Mouse (Mus musculus) midbrain, embryonic 13.5 days (tissue): ENCODE measurements around the gene Arrdc1. TPM values are rescaled to one million over a fixed set of nuclear protein-coding genes. Genes with fewer than 3 reads are reported as not detected.
"Not testable (repeated sequence)": the region's sequence is repeated elsewhere in the genome, so short reads cannot be mapped to it uniquely, and the experiment has no call there.

ENCODE experiments used
- ATAC-seq: fragments of 200-750 bp; cut with Nextera tagmentation; 2 replicates; pipeline ENCODE4 v1.8.0; 2017; ENCODE audit warnings: mild to moderate bottlenecking, moderate TSS enrichment, moderate library complexity
- H3K27ac ChIP-seq: fragments of 300-500 bp; sonication (generic); 2 replicates; pipeline ENCODE4 v1.5.1; 2015; ENCODE audit warnings: inconsistent platforms, mild to moderate bottlenecking, moderate library complexity
- H3K27me3 ChIP-seq: fragments of 300-500 bp; sonication (generic); 2 replicates; pipeline ENCODE4 v1.6.1; 2015; ENCODE audit warnings: mild to moderate bottlenecking, inconsistent platforms
- H3K36me3 ChIP-seq: fragments of 300-500 bp; sonication (generic); 2 replicates; pipeline ENCODE4 v1.6.1; 2015; ENCODE audit warnings: mild to moderate bottlenecking, inconsistent platforms
- H3K4me1 ChIP-seq: fragments of 300-500 bp; sonication (generic); replicated peaks from 2 replicates; pipeline ENCODE4 v1.6.1; 2015; ENCODE audit warnings: inconsistent platforms
- H3K4me2 ChIP-seq: fragments of 300-500 bp; sonication (generic); replicated peaks from 2 replicates; pipeline ENCODE4 v1.6.1; 2015; ENCODE audit warnings: moderate library complexity, mild to moderate bottlenecking, inconsistent platforms
- H3K4me3 ChIP-seq: fragments of 300-500 bp; sonication (generic); replicated peaks from 2 replicates; pipeline ENCODE4 v1.5.1; 2015; ENCODE audit warnings: mild to moderate bottlenecking, inconsistent platforms
- H3K9ac ChIP-seq: fragments of 300-500 bp; sonication (generic); replicated peaks from 2 replicates; pipeline ENCODE4 v1.6.1; 2015; ENCODE audit warnings: mild to moderate bottlenecking, inconsistent platforms
- H3K9me3 ChIP-seq: fragments of 300-500 bp; sonication (generic); 2 replicates; pipeline ENCODE4 v1.6.1; 2016; ENCODE audit warnings: mild to moderate bottlenecking, inconsistent platforms
- WGBS: fragments of 180-500 bp; shearing (Covaris S2); methylation state at CpG from one replicate; pipeline ENCODE4 v1.1.7; 2015; 5-methylcytosine and 5-hydroxymethylcytosine counted together
- polyA plus RNA-seq: library from polyadenylated mRNA; unstranded; fragments of >200 nt; fragmentation: Nextera tagmentation; extraction: Ambion mirVana; gene quantifications from 2 replicates; pipeline ENCODE4 v1.2.1, GENCODE M21; 2015

The Arrdc1 gene
- polyA plus RNA-seq, 1 experiment from 2014 or later: 19.7 TPM

DNA sequence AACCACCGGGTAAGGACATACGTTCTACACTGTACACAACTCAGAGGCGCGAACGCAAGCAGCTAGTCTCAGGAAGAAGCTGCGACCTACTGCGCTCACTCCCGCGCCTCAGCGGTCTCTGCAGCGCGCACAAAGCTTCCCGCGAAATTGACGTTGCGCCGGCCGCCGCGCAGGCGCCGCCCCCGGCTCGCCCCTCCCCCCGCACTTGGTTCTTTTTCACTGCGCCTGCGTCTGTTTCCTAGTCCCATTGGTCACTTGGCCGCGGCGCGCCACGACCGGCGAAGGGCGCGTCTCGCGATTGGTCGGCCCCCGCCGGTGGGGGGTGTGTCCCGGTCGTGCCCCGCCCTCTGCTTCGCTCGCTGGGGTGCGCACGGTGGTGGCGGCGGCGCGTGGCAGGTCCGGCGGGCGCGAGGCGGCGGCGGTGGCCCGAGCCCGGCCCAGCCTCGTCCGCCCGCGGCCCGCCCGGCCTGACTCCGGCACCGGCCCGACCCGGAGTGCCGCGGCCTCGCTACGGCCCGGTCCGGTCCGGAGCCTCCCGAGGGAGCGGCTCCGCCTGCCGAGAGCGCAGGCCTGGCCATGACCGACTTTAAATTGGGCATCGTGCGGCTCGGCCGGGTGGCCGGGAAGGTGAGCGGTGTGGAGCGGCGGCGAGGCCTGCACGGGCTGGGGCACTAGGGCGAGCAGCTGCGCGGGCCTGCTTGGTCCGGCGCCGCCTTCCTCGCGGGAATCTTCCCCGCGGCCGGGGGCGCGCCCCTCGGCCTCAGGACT lies 14.6 kb upstream of the Arrdc1 start, which contains the start of gene Zmynd19:
Gene Zmynd19 (plus strand): TSS at position 372 of the 768 bp plus-strand sequence.
- WGBS: under 1% methylated on average over 74 of the region's 108 CpGs
- ATAC-seq: peak; percentile 97
- Histone ChIP-seq H3K4me2 (peak within 1 kb of the TSS; percentile 95), H3K9me3 (no peaks in the 10 kb centered on the region), H3K36me3 (peaks cover 29% of the 10 kb centered on the region), H3K27ac (peak within 1 kb of the TSS; percentile 74), H3K9ac (peak within 1 kb of the TSS; percentile 97), H3K4me1 (peaks cover 20% of the 10 kb centered on the region), H3K4me3 (peak within 1 kb of the TSS; percentile 84), H3K27me3 (peaks cover 3% of the 10 kb centered on the region; the same call in 1 of the 2 replicates)

DNA sequence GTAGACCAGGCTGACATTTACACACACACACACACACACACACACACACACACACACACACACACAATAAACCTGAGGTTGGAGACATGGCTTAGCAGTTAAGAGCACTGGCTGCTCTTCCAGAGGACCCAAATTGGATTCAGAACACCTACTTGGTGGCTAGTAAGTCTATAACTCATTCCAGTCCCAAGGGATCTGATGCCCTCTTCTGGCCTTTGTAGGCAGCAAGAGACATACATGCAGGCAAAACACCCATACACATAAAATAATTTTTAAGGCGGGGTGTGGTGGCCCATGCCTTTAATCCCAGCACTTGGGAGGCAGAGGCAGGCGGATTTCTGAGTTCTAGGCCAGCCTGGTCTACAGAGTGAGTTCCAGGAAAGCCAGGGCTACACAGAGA lies 9.3 kb upstream of the Arrdc1 start:
- H3K36me3 ChIP-seq, H3K27ac ChIP-seq, H3K9ac ChIP-seq, H3K4me3 ChIP-seq, H3K9me3 ChIP-seq, ATAC-seq, H3K4me2 ChIP-seq, H3K27me3 ChIP-seq, H3K4me1 ChIP-seq: not testable (repeated sequence)
- WGBS: 48% methylated on average over 2 of the region's 2 CpGs

DNA sequence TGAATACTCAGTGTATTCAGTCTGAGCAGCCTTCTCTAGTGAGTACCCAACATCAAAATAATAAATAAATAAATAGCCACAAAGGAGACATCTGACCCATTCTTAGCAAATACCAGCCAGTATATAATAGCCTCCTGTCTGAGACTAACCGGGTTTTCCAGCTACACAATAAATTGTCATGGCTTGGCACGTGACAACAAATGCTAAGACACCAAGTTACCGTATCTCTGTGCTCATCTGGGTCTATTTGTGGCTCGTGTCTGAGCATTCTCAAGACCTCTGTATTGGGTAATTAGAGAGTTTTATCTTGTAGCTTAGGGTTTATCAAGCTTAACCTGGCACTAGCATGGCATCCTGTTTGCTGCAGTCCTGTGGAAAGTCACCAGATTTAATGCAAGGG lies 7.0 kb upstream of the Arrdc1 start:
- H3K4me3 ChIP-seq: no peak overlapping the region
- no peak overlapping the region for H3K27ac ChIP-seq
- no peaks in the 10 kb centered on the region for H3K36me3 ChIP-seq
- no peak overlapping the region for H3K4me2 ChIP-seq
- H3K9me3 ChIP-seq: no peaks in the 10 kb centered on the region
- no peaks in the 10 kb centered on the region for H3K4me1 ChIP-seq
- peaks cover 9% of the 10 kb centered on the region; the same call in 1 of the 2 replicates for H3K27me3 ChIP-seq
- no peak overlapping the region for H3K9ac ChIP-seq
- 83% methylated on average over 4 of the region's 4 CpGs for WGBS
- no peak for ATAC-seq

DNA sequence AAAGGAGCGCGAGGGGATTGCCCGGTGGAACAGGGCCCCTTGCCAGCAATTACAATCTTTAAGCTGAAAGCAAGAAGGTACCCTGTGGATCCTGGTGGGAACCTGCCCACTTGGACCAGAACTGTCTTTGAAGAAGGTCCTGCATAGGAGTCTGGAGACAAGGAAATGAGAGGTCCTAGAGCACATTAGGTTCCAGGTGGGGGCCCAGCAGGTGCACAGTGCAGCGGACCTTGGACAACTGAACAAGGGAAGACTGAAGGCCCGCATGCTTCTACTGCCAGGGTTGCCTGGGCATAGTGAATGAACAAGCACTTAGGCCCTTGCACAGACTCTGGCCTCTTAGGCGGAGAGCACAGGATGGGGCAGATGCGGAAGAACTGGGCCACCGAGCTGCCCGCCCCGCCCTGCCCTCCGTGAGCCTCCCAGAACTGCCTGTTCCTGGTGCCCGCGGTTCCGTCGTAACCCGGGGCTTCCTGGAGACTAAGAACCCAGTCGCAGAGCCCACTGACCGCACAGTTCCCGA lies 550 bp downstream of the Arrdc1 start:
- no peak overlapping the region for H3K27ac ChIP-seq
- H3K4me1 ChIP-seq: peaks cover 19% of the 10 kb centered on the region
- no peak; the same call in 1 of the 2 replicates for ATAC-seq
- peaks cover 24% of the 10 kb centered on the region for H3K27me3 ChIP-seq
- WGBS: 5% methylated on average over 19 of the region's 19 CpGs
- peak overlapping the region; percentile 74 for H3K9ac ChIP-seq
- H3K9me3 ChIP-seq: no peaks in the 10 kb centered on the region
- H3K36me3 ChIP-seq: no peaks in the 10 kb centered on the region
- peak overlapping the region; percentile 61 for H3K4me3 ChIP-seq
- H3K4me2 ChIP-seq: peak overlapping the region; percentile 85

DNA sequence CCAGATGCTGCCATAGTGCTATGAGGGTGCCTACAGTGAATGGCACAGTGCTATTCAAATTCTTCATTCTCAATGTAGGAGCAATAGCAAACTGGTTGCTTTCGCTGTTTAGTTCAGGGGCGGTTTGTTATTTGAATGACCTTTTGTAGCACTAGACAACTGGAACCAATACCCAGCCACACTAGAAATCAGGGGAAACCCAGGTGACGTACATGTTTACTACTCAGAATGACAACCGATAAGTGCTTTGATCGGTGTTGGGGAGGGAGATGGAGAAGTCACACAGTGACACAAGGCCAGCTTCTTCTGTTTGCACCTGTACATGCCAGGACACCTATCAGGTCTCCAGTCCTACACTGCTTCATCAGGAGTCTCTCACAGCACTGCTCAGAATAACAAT lies 5.5 kb downstream of the Arrdc1 start:
- WGBS: 91% methylated on average over 5 of the region's 5 CpGs
- Histone ChIP-seq H3K4me1 (peaks cover 9% of the 10 kb centered on the region), H3K9ac (no peak overlapping the region; the same call in 1 of the 2 replicates), H3K4me2 (no peak overlapping the region), H3K4me3 (no peak overlapping the region), H3K36me3 (peaks cover 5% of the 10 kb centered on the region; the same call in 1 of the 2 replicates), H3K27me3 (peaks cover 13% of the 10 kb centered on the region), H3K9me3 (no peaks in the 10 kb centered on the region), H3K27ac (no peak overlapping the region)
- ATAC-seq: no peak

DNA sequence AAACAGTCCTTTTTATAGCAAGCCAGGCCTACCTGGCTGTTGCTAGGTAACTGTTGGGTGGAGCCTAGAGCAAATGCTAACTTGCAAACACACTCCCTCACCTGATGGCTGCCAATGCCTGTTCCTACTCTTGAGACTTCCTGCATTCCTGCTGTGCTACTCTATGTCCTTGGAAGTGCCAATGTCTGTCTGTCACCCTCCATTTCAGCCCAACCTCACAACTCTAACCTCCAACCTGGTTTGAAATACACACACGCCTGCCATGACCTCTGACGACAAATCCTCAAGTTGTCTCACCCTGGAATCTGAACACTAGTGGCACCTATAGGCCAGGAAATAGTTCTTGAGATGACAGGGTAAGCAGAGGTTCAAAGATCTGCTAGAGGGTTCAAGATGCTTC lies 5.9 kb downstream of the Arrdc1 start:
- no peak overlapping the region for H3K4me3 ChIP-seq
- peaks cover 5% of the 10 kb centered on the region; the same call in 1 of the 2 replicates for H3K36me3 ChIP-seq
- 61% methylated on average over 2 of the region's 2 CpGs for WGBS
- no peak overlapping the region for H3K27ac ChIP-seq
- no peak overlapping the region for H3K9ac ChIP-seq
- H3K9me3 ChIP-seq: no peaks in the 10 kb centered on the region
- no peak overlapping the region for H3K4me2 ChIP-seq
- H3K4me1 ChIP-seq: peaks cover 4% of the 10 kb centered on the region; the same call in 1 of the 2 replicates
- no peak for ATAC-seq
- H3K27me3 ChIP-seq: peaks cover 8% of the 10 kb centered on the region

DNA sequence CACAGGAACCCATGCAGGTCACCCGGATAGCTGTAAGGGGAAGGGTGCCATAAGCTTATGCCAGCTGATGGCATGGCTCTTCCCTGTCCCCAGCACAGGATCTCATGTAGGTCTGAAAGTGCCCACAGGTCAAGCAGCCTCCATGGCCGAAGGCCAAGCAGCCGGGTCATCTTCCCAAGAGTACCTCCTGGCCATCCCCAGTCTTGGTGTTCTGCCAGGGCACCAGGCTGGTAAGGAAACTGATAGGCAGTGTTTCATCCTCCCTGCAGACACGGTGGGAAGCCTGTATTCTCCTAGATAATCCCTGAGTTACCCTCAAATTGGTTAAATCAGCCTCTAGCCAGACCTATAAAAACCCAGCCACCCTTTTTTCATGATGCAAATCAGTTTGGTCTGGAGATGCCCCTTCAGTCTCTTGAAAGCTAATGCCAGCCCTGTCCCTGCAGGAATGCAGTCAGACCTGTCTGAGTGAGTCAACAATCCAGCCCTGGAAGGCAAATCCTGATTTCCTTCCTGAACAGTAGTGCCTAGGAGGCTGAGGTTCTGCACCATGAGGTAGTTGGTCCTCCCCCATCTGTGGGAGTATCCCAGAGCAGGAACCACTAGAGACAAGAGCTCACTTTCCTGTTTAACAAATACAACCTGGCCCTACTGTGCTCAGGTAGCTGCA lies 7.1 kb downstream of the Arrdc1 start:
- 69% methylated on average over 4 of the region's 4 CpGs for WGBS
- no peaks in the 10 kb centered on the region for H3K4me1 ChIP-seq
- no peaks in the 10 kb centered on the region for H3K27me3 ChIP-seq
- H3K36me3 ChIP-seq: peaks cover 5% of the 10 kb centered on the region; the same call in 1 of the 2 replicates
- no peak overlapping the region for H3K27ac ChIP-seq
- H3K9me3 ChIP-seq: no peaks in the 10 kb centered on the region
- no peak overlapping the region for H3K4me2 ChIP-seq
- no peak overlapping the region for H3K9ac ChIP-seq
- H3K4me3 ChIP-seq: no peak overlapping the region
- no peak for ATAC-seq

DNA sequence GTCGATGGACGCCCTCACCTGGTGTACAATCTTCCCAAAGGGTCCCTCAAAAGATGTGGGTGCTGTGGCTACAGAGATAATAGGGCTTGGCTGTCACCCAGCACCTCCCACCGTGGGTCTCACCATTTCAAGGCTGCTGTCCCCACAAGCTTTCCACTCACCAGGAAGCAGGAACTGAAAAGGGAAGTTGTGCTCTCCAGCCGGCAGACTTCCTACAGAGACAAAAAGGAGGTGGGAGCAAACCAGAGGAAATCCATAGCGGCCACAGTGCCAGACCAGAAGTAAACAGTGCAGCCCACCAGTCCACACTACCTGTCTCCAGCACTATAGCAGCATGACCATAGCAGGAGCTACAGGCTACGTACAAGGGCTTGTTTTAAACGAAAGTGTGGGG lies 8.1 kb downstream of the Arrdc1 start:
- H3K9ac ChIP-seq: no peak overlapping the region
- ATAC-seq: no peak
- no peaks in the 10 kb centered on the region for H3K9me3 ChIP-seq
- no peak overlapping the region for H3K4me3 ChIP-seq
- no peaks in the 10 kb centered on the region for H3K4me1 ChIP-seq
- no peak overlapping the region for H3K27ac ChIP-seq
- H3K4me2 ChIP-seq: no peak overlapping the region
- H3K36me3 ChIP-seq: peaks cover 5% of the 10 kb centered on the region; the same call in 1 of the 2 replicates
- H3K27me3 ChIP-seq: no peaks in the 10 kb centered on the region
- 80% methylated on average over 7 of the region's 7 CpGs for WGBS

DNA sequence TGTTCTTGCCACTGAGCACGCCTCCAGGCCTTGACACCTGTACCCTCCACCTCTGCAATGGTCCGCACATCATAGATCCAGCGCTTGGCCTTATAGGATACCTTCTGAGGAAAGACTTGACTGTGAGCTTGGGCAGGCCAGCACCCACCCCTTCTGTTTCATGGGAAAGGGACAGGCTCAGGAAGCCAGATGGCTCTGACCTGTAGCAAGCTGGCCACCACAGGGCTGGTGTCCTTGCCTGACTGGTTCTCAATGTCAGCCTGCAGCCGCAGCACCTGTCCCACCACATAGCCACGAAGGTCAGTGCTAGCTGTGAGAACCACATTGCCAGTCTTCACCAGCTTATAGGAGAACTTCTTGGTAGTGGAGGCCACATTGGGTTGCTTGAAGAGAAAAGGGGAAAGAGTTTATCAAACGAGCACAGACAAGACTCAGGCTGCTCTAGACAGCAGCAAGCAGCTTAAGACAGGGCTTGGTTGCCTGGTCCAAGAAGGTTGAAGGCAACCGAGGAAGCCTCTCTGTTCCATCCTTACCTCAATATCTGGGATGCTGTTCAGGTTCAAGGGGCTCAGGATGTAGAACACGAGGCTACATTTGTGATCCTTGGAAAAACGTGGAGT lies 8.6 kb downstream of the Arrdc1 start:
- H3K9ac ChIP-seq: no peak overlapping the region
- no peak; the same call in 1 of the 2 replicates for ATAC-seq
- WGBS: 85% methylated on average over 9 of the region's 9 CpGs
- no peaks in the 10 kb centered on the region for H3K27me3 ChIP-seq
- no peak overlapping the region for H3K27ac ChIP-seq
- H3K4me3 ChIP-seq: no peak overlapping the region
- no peaks in the 10 kb centered on the region for H3K9me3 ChIP-seq
- no peak overlapping the region for H3K4me2 ChIP-seq
- no peaks in the 10 kb centered on the region for H3K4me1 ChIP-seq
- peaks cover 5% of the 10 kb centered on the region; the same call in 1 of the 2 replicates for H3K36me3 ChIP-seq

DNA sequence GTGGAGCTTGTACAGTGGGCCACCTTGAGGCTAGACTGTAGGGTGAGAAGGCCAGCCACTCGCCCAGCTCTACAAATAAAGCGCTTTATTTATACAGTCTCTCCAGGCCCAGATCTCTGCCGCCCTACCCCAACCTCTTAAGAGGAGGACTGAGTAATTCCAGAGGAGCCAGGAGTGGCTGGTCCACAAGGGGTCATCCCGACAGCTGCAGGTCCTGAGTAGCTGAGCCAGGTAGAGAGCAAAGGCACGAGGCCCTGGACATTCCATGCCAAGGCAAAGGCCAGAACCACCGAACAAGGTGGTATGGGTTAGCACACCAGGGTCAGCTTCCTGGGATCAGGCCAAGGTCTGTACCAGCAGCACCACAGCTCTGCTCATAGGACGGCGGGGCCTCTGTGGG lies 9.8 kb downstream of the Arrdc1 start:
- Histone ChIP-seq H3K4me2 (no peak overlapping the region), H3K9me3 (no peaks in the 10 kb centered on the region), H3K36me3 (peaks cover 5% of the 10 kb centered on the region; the same call in 1 of the 2 replicates), H3K4me3 (no peak overlapping the region), H3K27me3 (no peaks in the 10 kb centered on the region), H3K27ac (no peak overlapping the region), H3K9ac (no peak overlapping the region), H3K4me1 (no peaks in the 10 kb centered on the region)
- 85% methylated on average over 8 of the region's 8 CpGs for WGBS
- ATAC-seq: no peak

DNA sequence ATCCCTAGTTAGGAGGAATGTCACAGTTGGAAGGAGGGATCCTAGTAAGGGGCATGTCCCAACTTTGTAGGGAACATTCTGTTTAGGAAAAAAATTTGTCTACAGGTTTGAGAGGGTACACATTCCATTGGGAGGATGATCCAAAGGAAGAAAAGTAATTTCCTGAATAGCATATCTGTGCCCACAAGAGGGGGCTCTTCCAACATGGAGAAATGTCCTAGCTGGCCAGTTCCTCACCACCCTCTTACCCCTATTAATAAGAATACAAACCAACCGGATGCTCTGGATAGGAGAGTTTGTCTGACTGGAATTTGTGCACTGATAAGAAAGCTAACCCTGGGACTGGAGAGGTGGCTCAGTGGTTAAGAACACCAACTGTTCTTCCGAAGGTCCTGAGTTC lies 11.5 kb downstream of the Arrdc1 start:
- Histone ChIP-seq H3K9ac (no peak overlapping the region), H3K36me3 (peaks cover 5% of the 10 kb centered on the region; the same call in 1 of the 2 replicates), H3K4me3 (no peak overlapping the region), H3K9me3 (no peaks in the 10 kb centered on the region), H3K27me3 (no peaks in the 10 kb centered on the region), H3K4me2 (no peak overlapping the region), H3K4me1 (no peaks in the 10 kb centered on the region), H3K27ac (no peak overlapping the region)
- 66% methylated on average over 2 of the region's 2 CpGs for WGBS
- ATAC-seq: no peak

DNA sequence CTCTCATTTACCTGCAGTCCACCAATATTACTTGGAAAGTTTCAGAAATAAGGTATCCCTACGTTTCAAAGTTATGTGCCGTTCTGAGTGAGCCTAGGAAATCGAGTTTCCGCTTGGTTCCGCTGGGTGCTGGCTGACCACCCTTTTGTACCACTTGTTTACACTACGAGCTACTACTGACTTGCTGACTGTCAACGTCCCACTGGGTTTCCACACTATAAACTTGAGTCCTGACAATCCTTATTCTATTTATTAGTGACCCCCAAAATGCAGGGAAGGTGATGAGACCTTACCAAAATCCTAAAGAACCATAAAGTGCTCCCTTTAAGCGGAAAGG lies 15.2 kb downstream of the Arrdc1 start:
- ATAC-seq: peak; percentile 70
- no peaks in the 10 kb centered on the region for H3K9me3 ChIP-seq

More for the DNA sequence above, 15.2 kb downstream of the Arrdc1 start:
- peak overlapping the region; percentile 98 for H3K27ac ChIP-seq
- peaks cover 16% of the 10 kb centered on the region for H3K4me1 ChIP-seq
- H3K4me3 ChIP-seq: peak overlapping the region; percentile 89
- peak overlapping the region; percentile 73 for H3K4me2 ChIP-seq
- H3K9ac ChIP-seq: peak overlapping the region; percentile 97
- H3K27me3 ChIP-seq: no peaks in the 10 kb centered on the region
- 9% methylated on average over 8 of the region's 8 CpGs for WGBS
- H3K36me3 ChIP-seq: no peaks in the 10 kb centered on the region
